Mouse (Mus musculus): ENCODE data around the gene Nova1.
A peak's percentile ranks its signal among the peaks of the same experiment; 100 is the strongest.

Gene Nova1

DNA sequence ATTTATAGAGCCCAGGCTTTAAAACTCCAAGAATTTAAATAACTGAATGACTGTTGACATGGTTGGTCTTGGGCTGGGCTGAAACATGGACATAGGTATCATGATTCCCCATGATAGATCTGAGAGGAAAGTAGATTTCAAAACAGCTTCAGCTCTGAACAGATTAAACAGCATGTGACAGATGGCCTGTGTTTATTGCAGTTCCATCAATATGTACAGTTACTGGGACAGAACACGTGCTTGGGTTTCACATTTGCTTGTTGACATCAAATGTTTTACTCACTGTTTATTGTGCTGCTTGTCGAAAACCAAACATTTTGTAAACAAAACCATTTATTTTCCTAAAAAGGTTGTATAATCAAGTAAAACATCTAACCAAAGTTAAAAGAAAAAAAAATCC is 142.4 kb downstream of the Nova1 start:
- DNase-seq (ENCODE audit: low spot score in 2 of 2), result no peak

DNA sequence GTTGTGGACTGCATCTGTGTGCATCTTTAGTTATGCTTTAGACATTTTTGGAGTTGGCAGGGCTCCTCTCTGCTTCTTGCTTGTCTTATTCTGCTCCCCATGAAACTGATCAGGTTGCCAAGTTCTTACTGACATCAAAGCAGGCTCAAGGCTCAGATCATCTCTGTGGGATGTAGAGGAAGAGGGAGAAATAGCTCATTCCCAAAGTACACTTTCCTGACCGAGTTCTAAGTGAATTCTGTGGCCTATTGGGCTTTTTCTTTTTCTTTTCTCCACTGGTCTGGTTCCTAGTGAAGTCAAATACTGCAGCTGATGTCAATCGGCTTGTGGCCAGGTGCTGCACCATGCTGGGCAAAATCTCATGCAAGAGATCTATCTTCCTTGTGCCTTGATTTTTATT is 152.0 kb downstream of the Nova1 start:
- DNase-seq (ENCODE audit: low spot score in 2 of 2), result no peak

- peak in 1 of 2 experiments; percentile 26 for DNase-seq (ENCODE audit: low spot score in 2 of 2)
Observed at GRCm38 (mm10) chr12:46646139-46646611, 172.6 kb downstream of the Nova1 start.

- DNase-seq (ENCODE audit: low spot score in 2 of 2), result no peak
Observed at GRCm38 (mm10) chr12:46645365-46645962, 173.3 kb downstream of the Nova1 start.
